Mouse (Mus musculus) pancreas, adult 10 weeks (tissue): ENCODE measurements around the gene Rgsl1. TPM values are rescaled to one million over a fixed set of nuclear protein-coding genes. Genes with fewer than 3 reads are reported as not detected.

Experiments
- polyA plus RNA-seq: library from polyadenylated mRNA; stranded (reverse); fragments of 350-450 nt; fragmentation: Illumina TruSeq; extraction: RNeasy Lipid Tissue Mini Kit (QIAGEN cat#74804); gene quantifications from one replicate; pipeline ENCODE4 v1.2.3, GENCODE M21; 2015; ENCODE audit warnings: low read depth, low replicate concordance; ENCODE audit not compliant: insufficient read depth

Gene Rgsl1
- polyA plus RNA-seq = not detected

DNA sequence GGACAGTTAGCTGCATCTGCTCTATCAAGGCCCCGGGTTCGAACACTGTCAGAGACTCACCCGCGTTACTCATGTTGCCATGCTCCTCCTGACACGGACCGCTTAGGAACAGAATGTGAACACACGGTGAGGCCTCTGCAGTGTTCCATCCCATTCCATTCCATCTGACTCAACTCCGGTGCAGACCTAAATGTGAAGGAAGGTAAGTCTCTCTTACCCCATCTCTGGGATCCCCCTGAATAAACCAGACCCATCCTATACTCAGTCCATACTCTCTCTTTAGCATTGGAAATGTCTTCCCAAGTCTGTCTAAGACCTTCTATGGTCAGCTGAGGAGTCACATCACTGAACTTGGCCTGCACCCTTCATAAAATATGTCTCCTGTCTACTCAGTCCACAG lies at the start of gene Rgsl1:
Gene Rgsl1 (minus strand): TSS at position 101 of the 400 bp plus-strand sequence.

DNA sequence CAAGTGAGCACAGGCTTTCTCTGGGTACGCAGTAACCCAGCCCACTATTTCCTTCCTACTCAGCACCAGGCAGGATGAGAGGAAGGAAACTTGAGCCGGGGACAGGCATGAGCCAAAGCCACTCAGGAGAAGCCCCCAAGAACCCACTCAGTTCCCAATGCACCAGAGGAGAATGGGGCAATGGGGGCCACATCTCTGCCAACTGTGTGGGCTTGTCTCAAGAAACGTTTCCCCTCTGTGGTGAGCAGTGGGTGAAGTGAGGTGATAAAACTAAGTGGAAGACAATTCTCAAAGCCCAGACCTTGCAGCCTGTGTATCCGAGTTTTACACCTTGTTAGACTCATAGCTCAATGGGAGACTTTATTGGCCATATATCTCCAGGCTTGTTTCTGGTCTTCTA lies 47.5 kb upstream of the Rgsl1 start, which contains the start of gene Teddm1a:
Gene Teddm1a (plus strand): TSS at position 301 of the 400 bp plus-strand sequence.

DNA sequence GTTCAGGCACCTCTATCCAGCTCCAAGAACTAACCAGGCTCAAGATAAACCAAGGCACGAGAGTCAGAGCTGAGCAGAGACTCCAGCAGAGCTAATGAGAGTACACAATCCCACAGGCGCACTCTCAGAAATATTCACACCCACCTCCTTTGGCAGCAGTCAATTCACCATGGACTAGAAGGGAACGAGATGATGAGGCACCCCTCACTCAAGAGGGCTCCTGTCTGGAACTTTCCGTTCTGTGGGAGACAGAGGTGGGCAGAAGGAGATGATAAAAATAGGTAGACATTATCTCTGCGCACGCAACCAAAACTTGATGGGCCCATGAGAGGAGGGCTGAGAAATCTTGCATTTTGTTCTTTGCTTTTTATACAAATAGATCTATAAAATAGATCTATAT lies 30.1 kb upstream of the Rgsl1 start, which contains the start of gene Teddm1b:
Gene Teddm1b (plus strand): TSS at position 301 of the 400 bp plus-strand sequence.

DNA sequence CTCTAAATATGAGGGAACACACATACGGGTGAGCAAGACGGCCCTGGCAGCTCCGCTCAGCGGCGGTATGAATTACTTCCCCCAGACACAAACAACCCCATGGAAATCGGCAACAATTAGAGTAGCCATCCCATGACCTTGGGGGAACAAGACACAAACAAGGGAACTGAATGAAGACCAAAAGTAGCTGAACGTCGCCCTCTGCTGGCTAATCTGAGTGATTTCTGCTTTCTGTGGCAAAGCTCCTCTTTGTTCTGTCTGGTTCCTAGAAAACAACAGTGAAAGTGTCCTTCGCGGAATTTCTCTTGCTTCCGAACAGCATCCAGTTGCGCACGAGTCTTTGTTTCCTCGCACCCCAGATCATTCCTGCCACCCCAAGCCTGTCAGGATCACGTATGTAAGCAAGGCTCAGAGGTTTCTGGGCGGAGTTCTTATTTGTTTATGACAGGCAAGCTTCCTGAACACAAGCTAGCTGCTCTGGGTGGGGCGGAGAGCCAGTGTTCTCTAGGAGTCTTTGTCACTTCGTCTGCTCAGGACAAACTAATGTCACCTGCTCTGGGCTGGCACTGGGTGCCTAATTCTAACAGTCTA lies 94.6 kb downstream of the Rgsl1 start, which contains the start of gene Rnasel:
Gene Rnasel (plus strand): TSS at position 216 of the 591 bp plus-strand sequence.

DNA sequence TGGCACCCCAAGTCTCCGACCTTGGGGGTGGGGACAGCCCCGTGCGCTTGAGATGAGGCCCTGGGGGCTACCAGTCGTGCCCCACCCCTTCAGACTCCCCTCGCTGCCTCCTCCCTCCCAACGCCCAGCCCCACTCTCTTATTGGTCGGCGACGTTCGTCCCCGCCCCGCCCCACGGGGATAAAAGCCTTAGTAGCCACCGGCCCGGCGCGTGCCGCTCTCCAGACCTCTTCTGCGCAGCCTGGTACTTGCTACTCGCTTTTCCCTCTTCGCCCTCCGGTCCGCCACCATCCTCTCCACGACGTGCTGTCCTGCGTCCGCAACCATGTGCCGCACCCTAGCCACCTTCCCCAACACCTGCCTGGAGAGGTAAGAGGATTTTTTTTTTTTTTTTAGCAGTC lies 103.8 kb downstream of the Rgsl1 start, which contains the start of gene Rgs16:
Gene Rgs16 (plus strand): TSS at position 205 of the 400 bp plus-strand sequence.

Other genes starting within 250 kb of the Rgsl1 start
- gene Rgs8, start 191.1 kb downstream of the Rgsl1 start, polyA plus RNA-seq = not detected
- 1.6 TPM for gene Rgs16, start 103.8 kb downstream of the Rgsl1 start, polyA plus RNA-seq
- gene Rnasel, start 94.7 kb downstream of the Rgsl1 start, polyA plus RNA-seq = 3.5 TPM
- gene Teddm1b, start 30.2 kb upstream of the Rgsl1 start, polyA plus RNA-seq = not detected
- not detected for gene Teddm1a, start 47.6 kb upstream of the Rgsl1 start, polyA plus RNA-seq
- gene Glul, start 55.8 kb upstream of the Rgsl1 start, polyA plus RNA-seq = 39.7 TPM
- gene Teddm2, start 56.1 kb upstream of the Rgsl1 start, polyA plus RNA-seq = 0.26 TPM